Mouse (Mus musculus) stomach, postnatal 0 days (tissue): ENCODE measurements around the gene Adamtsl2. TPM values are rescaled to one million over a fixed set of nuclear protein-coding genes. Genes with fewer than 3 reads are reported as not detected.
A peak's percentile ranks its signal among the peaks of the same experiment; 100 is the strongest.

ENCODE experiments used
- ATAC-seq: fragments of 200-750 bp; cut with Nextera tagmentation; 2 replicates; pipeline ENCODE4 v1.8.0; 2017; ENCODE audit not compliant: low FRiP score, low TSS enrichment
- DNase-seq: peaks from one replicate; pipeline ENCODE4 v3.0.0-alpha.2; 2016; ENCODE audit warnings: low spot score
- H3K27ac ChIP-seq: fragments of 300-500 bp; sonication (generic); replicated peaks from 2 replicates; pipeline ENCODE4 v1.5.1; 2014; ENCODE audit warnings: mild to moderate bottlenecking, control low read depth
- H3K27me3 ChIP-seq: fragments of 300-500 bp; sonication (generic); 2 replicates; pipeline ENCODE4 v1.6.1; 2014; ENCODE audit warnings: low read length; ENCODE audit not compliant: control insufficient read depth, insufficient read depth
- H3K36me3 ChIP-seq: fragments of 300-500 bp; sonication (generic); 2 replicates; pipeline ENCODE4 v1.6.1; 2014; ENCODE audit warnings: low read length, mixed read lengths; ENCODE audit not compliant: control insufficient read depth, insufficient read depth
- H3K4me1 ChIP-seq: fragments of 300-500 bp; sonication (generic); replicated peaks from 2 replicates; pipeline ENCODE4 v1.6.1; 2014; ENCODE audit warnings: antibody characterized with exemption; ENCODE audit not compliant: control insufficient read depth, insufficient read depth
- H3K4me2 ChIP-seq: fragments of 300-500 bp; sonication (generic); replicated peaks from 2 replicates; pipeline ENCODE4 v1.6.1; 2014; ENCODE audit warnings: low read depth, mild to moderate bottlenecking, control low read depth, moderate library complexity
- H3K4me3 ChIP-seq: fragments of 300-500 bp; sonication (generic); 2 replicates; pipeline ENCODE4 v1.5.1; 2014; ENCODE audit warnings: low read depth, low read length, control low read depth
- H3K9ac ChIP-seq: fragments of 300-500 bp; sonication (generic); 2 replicates; pipeline ENCODE4 v1.6.1; 2014; ENCODE audit warnings: mild to moderate bottlenecking, low read length, control low read depth, mixed read lengths
- H3K9me3 ChIP-seq: fragments of 300-500 bp; sonication (generic); 2 replicates; pipeline ENCODE4 v1.6.1; 2016; ENCODE audit warnings: low read length; ENCODE audit not compliant: control insufficient read depth
- CTCF ChIP-seq: IDR thresholded peaks from 2 replicates; pipeline ENCODE4 v1.5.1; 2016; ENCODE audit warnings: antibody characterized with exemption, low read depth, mild to moderate bottlenecking, moderate library complexity
- EP300 ChIP-seq: optimal IDR thresholded peaks from 2 replicates; pipeline ENCODE3; 2016; ENCODE audit warnings: antibody characterized with exemption
- WGBS: fragments of 180-500 bp; shearing (Covaris S2); extraction: QIAGEN DNeasy Blood & Tissue Kit; methylation state at CpG from one replicate; pipeline ENCODE4 v1.1.7; 2014; 5-methylcytosine and 5-hydroxymethylcytosine counted together
- polyA plus RNA-seq: library from polyadenylated mRNA; unstranded; fragments of >200 nt; fragmentation: Nextera tagmentation; extraction: Ambion mirVana; gene quantifications from 2 replicates; pipeline ENCODE4 v1.2.1, GENCODE M21; 2015

The Adamtsl2 gene
- polyA plus RNA-seq, 1 experiment from 2014 or later = 3.4 TPM

GRCm38 (mm10) chr2:27109052-27109451, 29.9 kb downstream of the Adamtsl2 start:
- no peak overlapping the region for H3K4me3 ChIP-seq
- ATAC-seq = no peak
- no peaks in the 10 kb centered on the region for H3K4me1 ChIP-seq
- DNase-seq = no peak
- TF ChIP-seq EP300 (no peak), CTCF (no peak)
- WGBS = 78% methylated on average over 5 of the region's 5 CpGs
- no peaks in the 10 kb centered on the region for H3K36me3 ChIP-seq
- H3K27me3 ChIP-seq = no peaks in the 10 kb centered on the region
- H3K27ac ChIP-seq = no peak overlapping the region
- no peak overlapping the region for H3K9ac ChIP-seq
- H3K9me3 ChIP-seq = no peaks in the 10 kb centered on the region
- H3K4me2 ChIP-seq = no peak overlapping the region

- Histone ChIP-seq H3K9me3 (no peaks in the 10 kb centered on the region), H3K27ac (no peak overlapping the region)
- 80% methylated on average over 20 of the region's 20 CpGs for WGBS
Observed at GRCm38 (mm10) chr2:27112585-27112984, 33.4 kb downstream of the Adamtsl2 start.

GRCm38 (mm10) chr2:27114169-27114568, 35.0 kb downstream of the Adamtsl2 start:
- Histone ChIP-seq H3K27me3 (no peaks in the 10 kb centered on the region), H3K36me3 (no peaks in the 10 kb centered on the region), H3K9ac (no peak overlapping the region), H3K27ac (no peak overlapping the region), H3K9me3 (no peaks in the 10 kb centered on the region), H3K4me1 (no peaks in the 10 kb centered on the region), H3K4me2 (no peak overlapping the region), H3K4me3 (no peak overlapping the region)
- TF ChIP-seq EP300 (no peak), CTCF (no peak)
- ATAC-seq (no peak), DNase-seq (no peak)
- 78% methylated on average over 10 of the region's 10 CpGs for WGBS

More at GRCm38 (mm10) chr2:27112585-27112984, 33.4 kb downstream of the Adamtsl2 start:
- Histone ChIP-seq H3K27me3 (no peaks in the 10 kb centered on the region), H3K36me3 (no peaks in the 10 kb centered on the region), H3K4me1 (no peaks in the 10 kb centered on the region), H3K4me3 (no peak overlapping the region), H3K4me2 (no peak overlapping the region), H3K9ac (no peak overlapping the region)
- TF ChIP-seq EP300 = no peak
- no peak for TF ChIP-seq CTCF
- ATAC-seq (no peak), DNase-seq (no peak)

GRCm38 (mm10) chr2:27118452-27118851, 39.3 kb downstream of the Adamtsl2 start:
- Histone ChIP-seq H3K27ac (no peak overlapping the region), H3K9me3 (no peaks in the 10 kb centered on the region), H3K9ac (no peak overlapping the region), H3K4me1 (no peaks in the 10 kb centered on the region), H3K4me2 (no peak overlapping the region), H3K36me3 (no peaks in the 10 kb centered on the region), H3K4me3 (no peak overlapping the region), H3K27me3 (no peaks in the 10 kb centered on the region)
- no peak for DNase-seq
- 33% methylated on average over 4 of the region's 4 CpGs for WGBS
- no peak for ATAC-seq
- TF ChIP-seq EP300 = no peak

- WGBS = 83% methylated on average over 2 of the region's 2 CpGs
- H3K9me3 ChIP-seq = no peaks in the 10 kb centered on the region
- no peaks in the 10 kb centered on the region for H3K36me3 ChIP-seq
Observed at GRCm38 (mm10) chr2:27119766-27120165, 40.6 kb downstream of the Adamtsl2 start.

GRCm38 (mm10) chr2:27120241-27120641, 41.1 kb downstream of the Adamtsl2 start:
- H3K4me3 ChIP-seq = no peak overlapping the region
- TF ChIP-seq EP300 = no peak
- TF ChIP-seq CTCF = no peak
- no peaks in the 10 kb centered on the region for H3K4me1 ChIP-seq
- no peak overlapping the region for H3K4me2 ChIP-seq
- H3K9me3 ChIP-seq = no peaks in the 10 kb centered on the region
- H3K36me3 ChIP-seq = no peaks in the 10 kb centered on the region
- no peak overlapping the region for H3K9ac ChIP-seq
- H3K27ac ChIP-seq = no peak overlapping the region
- no peaks in the 10 kb centered on the region for H3K27me3 ChIP-seq
- DNase-seq (peak; percentile 21), ATAC-seq (no peak)
- WGBS = 42% methylated on average over 8 of the region's 8 CpGs

More at GRCm38 (mm10) chr2:27119766-27120165, 40.6 kb downstream of the Adamtsl2 start:
- TF ChIP-seq CTCF = no peak
- no peak for TF ChIP-seq EP300
- Histone ChIP-seq H3K4me2 (no peak overlapping the region), H3K27me3 (no peaks in the 10 kb centered on the region), H3K9ac (no peak overlapping the region), H3K4me1 (no peaks in the 10 kb centered on the region), H3K27ac (no peak overlapping the region), H3K4me3 (no peak overlapping the region)
- ATAC-seq (no peak), DNase-seq (no peak)
